Mouse (Mus musculus) liver, embryonic 16.5 days (tissue): ENCODE measurements around the gene Sv2b. TPM values are rescaled to one million over a fixed set of nuclear protein-coding genes. Genes with fewer than 3 reads are reported as not detected.
A peak's percentile ranks its signal among the peaks of the same experiment; 100 is the strongest.
"Not testable (repeated sequence)": the region's sequence is repeated elsewhere in the genome, so short reads cannot be mapped to it uniquely, and the experiment has no call there.

Experiments
- ATAC-seq: fragments of 200-750 bp; cut with Nextera tagmentation; 2 replicates; pipeline ENCODE4 v1.8.0; 2017; ENCODE audit warnings: low read depth, mild to moderate bottlenecking, moderate number of reproducible peaks, moderate library complexity
- H3K27ac ChIP-seq: fragments of 300-500 bp; sonication (generic); 2 replicates; pipeline ENCODE4 v1.5.1; 2014; ENCODE audit warnings: mild to moderate bottlenecking, low read length
- H3K27me3 ChIP-seq: fragments of 300-500 bp; sonication (generic); 2 replicates; pipeline ENCODE4 v1.6.1; 2014; ENCODE audit warnings: low read depth, low read length, mixed read lengths; ENCODE audit not compliant: control insufficient read depth, insufficient read depth
- H3K36me3 ChIP-seq: fragments of 300-500 bp; sonication (generic); 2 replicates; pipeline ENCODE4 v1.6.1; 2014; ENCODE audit warnings: mild to moderate bottlenecking; ENCODE audit not compliant: control insufficient read depth, insufficient read depth
- H3K4me1 ChIP-seq: fragments of 300-500 bp; sonication (generic); 2 replicates; pipeline ENCODE4 v1.6.1; 2014; ENCODE audit warnings: low read depth, low read length, mixed read lengths; ENCODE audit not compliant: control insufficient read depth
- H3K4me2 ChIP-seq: fragments of 300-500 bp; sonication (generic); 2 replicates; pipeline ENCODE4 v1.6.1; 2014; ENCODE audit warnings: low read depth, low read length, mixed read lengths
- H3K4me3 ChIP-seq: fragments of 300-500 bp; sonication (generic); 2 replicates; pipeline ENCODE4 v1.5.1; 2014; ENCODE audit warnings: low read depth, mild to moderate bottlenecking, low read length
- H3K9ac ChIP-seq: fragments of 300-500 bp; sonication (generic); 2 replicates; pipeline ENCODE4 v1.6.1; 2014; ENCODE audit warnings: low read depth, low read length
- H3K9me3 ChIP-seq: fragments of 300-500 bp; sonication (generic); replicated peaks from 2 replicates; pipeline ENCODE4 v1.6.1; 2016; ENCODE audit warnings: low read length; ENCODE audit not compliant: control insufficient read depth
- WGBS: fragments of 180-500 bp; shearing (Covaris S2); extraction: QIAGEN DNeasy Blood & Tissue Kit; methylation state at CpG from one replicate; pipeline ENCODE4 v1.1.7; 2014; ENCODE audit not compliant: insufficient replicate concordance; 5-methylcytosine and 5-hydroxymethylcytosine counted together
- polyA plus RNA-seq: library from polyadenylated mRNA; unstranded; fragments of >200 nt; fragmentation: Nextera tagmentation; extraction: Ambion mirVana; gene quantifications from 2 replicates; pipeline ENCODE4 v1.2.1, GENCODE M21; 2015

Gene Sv2b
- polyA plus RNA-seq, 1 experiment from 2014 or later: 0.02 TPM

- 60% methylated on average over 1 of the region's 1 CpGs for WGBS
- no peak overlapping the region for H3K4me2 ChIP-seq
- no peaks in the 10 kb centered on the region for H3K4me1 ChIP-seq
- no peaks in the 10 kb centered on the region for H3K27me3 ChIP-seq
- H3K36me3 ChIP-seq: no peaks in the 10 kb centered on the region
- no peak overlapping the region for H3K9ac ChIP-seq
- no peak overlapping the region for H3K27ac ChIP-seq
- ATAC-seq: no peak
- no peak overlapping the region for H3K4me3 ChIP-seq
- H3K9me3 ChIP-seq: no peaks in the 10 kb centered on the region
These were observed 16.2 kb upstream of the Sv2b start for GRCm38 (mm10) chr7:75325273-75325672.

DNA sequence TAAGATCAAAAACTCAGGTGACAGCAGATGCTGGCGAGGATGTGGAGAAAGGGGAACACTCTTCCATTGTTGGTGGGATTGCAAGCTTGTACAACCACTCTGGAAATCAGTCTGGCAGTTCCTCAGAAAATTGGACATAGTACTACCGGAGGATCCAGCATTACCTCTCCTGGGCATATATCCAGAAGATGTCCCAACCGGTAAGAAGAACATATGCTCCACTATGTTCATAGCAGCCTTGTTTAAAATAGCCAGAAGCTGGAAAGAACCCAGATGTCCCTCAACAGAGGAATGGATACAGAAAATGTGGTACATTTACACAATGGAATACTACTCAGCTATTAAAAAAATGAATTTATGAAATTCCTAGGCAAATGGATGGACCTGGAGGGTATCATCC lies 13.7 kb upstream of the Sv2b start:
- not testable (repeated sequence) for H3K27ac ChIP-seq, H3K36me3 ChIP-seq, ATAC-seq, H3K4me1 ChIP-seq, H3K4me3 ChIP-seq, H3K27me3 ChIP-seq, H3K9ac ChIP-seq, H3K9me3 ChIP-seq, H3K4me2 ChIP-seq
- WGBS: 76% methylated on average over 3 of the region's 3 CpGs

- Histone ChIP-seq H3K27ac (no peak overlapping the region), H3K9ac (no peak overlapping the region), H3K4me2 (no peak overlapping the region), H3K9me3 (no peaks in the 10 kb centered on the region), H3K4me1 (no peaks in the 10 kb centered on the region), H3K4me3 (no peak overlapping the region), H3K36me3 (no peaks in the 10 kb centered on the region), H3K27me3 (no peaks in the 10 kb centered on the region)
- ATAC-seq: no peak
These were observed 10.9 kb upstream of the Sv2b start for GRCm38 (mm10) chr7:75320009-75320408.

DNA sequence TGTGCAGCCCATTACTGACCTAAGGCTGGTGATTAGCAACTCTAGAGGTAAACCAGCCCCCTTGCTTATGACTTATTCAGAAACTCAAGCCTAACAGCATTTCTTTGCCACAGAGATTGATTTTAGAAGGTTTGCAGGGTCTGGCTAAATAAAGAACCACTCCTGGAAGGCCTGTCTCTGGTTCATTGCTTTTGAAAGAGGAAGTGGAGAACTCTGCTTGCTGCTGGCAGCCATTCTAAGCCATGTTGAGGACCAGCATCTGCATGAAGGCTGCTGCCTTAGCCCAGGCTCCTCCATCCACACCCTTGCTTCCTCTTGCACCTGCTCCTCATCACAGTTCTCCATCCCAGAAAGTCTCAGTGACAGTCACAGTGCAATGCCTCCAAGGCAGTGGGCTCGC lies 9.3 kb upstream of the Sv2b start:
- Histone ChIP-seq H3K27me3 (no peaks in the 10 kb centered on the region), H3K27ac (no peak overlapping the region), H3K4me1 (no peaks in the 10 kb centered on the region), H3K4me2 (no peak overlapping the region), H3K4me3 (no peak overlapping the region), H3K36me3 (no peaks in the 10 kb centered on the region), H3K9ac (no peak overlapping the region), H3K9me3 (no peaks in the 10 kb centered on the region)
- no peak for ATAC-seq
- WGBS: 55% methylated on average over 1 of the region's 1 CpGs

GRCm38 (mm10) chr7:75314873-75315272 lies 5.8 kb upstream of the Sv2b start:
- Histone ChIP-seq H3K36me3 (no peaks in the 10 kb centered on the region), H3K27me3 (no peaks in the 10 kb centered on the region; the same call in 1 of the 2 replicates), H3K9ac (no peak overlapping the region), H3K4me2 (no peak overlapping the region), H3K4me3 (no peak overlapping the region), H3K27ac (no peak overlapping the region), H3K9me3 (no peaks in the 10 kb centered on the region), H3K4me1 (no peaks in the 10 kb centered on the region)
- no peak for ATAC-seq
- 58% methylated on average over 5 of the region's 5 CpGs for WGBS

DNA sequence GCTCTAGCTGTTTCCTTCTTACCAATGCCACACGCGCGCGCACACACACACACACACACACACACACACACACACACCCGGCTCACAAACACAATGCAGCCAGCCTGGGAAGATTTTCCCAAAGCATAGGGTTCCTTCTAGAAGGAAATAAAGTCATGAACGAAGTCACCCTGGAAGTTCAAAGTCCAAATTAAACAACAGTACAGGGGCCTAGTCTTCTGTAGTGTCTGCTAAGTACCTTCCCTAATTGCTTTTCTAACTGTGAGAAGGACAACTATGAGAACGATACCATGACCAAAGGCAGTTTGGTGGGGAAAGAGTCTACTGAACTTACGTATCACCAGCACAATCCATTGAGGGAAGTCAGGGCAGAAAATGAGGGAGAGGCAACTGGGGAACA lies 508 bp upstream of the Sv2b start:
- Histone ChIP-seq H3K27me3 (peaks cover 22% of the 10 kb centered on the region), H3K36me3 (no peaks in the 10 kb centered on the region), H3K9me3 (no peaks in the 10 kb centered on the region), H3K9ac (no peak overlapping the region), H3K4me2 (no peak overlapping the region), H3K27ac (no peak overlapping the region), H3K4me1 (no peaks in the 10 kb centered on the region), H3K4me3 (no peak overlapping the region)
- WGBS: 63% methylated on average over 8 of the region's 8 CpGs
- no peak for ATAC-seq

DNA sequence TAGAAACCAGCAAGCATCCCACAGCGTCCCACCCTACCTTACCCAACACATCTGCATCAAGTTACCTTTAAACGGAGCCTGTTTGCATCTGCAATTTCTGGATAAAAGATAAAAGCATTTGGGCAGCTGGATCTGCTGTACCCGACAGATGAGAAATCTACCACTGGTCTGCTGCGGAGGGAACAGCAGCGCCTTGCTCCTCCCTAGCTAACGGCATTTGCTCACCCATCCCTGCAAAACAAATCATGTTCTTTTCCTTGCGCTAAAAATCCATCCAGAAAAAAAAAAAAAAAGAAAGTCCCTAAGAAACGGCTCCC lies 964 bp downstream of the Sv2b start:
- no peak overlapping the region for H3K4me3 ChIP-seq
- no peak for ATAC-seq
- peak overlapping the region; percentile 32; the same call in 1 of the 2 replicates for H3K4me2 ChIP-seq

DNA sequence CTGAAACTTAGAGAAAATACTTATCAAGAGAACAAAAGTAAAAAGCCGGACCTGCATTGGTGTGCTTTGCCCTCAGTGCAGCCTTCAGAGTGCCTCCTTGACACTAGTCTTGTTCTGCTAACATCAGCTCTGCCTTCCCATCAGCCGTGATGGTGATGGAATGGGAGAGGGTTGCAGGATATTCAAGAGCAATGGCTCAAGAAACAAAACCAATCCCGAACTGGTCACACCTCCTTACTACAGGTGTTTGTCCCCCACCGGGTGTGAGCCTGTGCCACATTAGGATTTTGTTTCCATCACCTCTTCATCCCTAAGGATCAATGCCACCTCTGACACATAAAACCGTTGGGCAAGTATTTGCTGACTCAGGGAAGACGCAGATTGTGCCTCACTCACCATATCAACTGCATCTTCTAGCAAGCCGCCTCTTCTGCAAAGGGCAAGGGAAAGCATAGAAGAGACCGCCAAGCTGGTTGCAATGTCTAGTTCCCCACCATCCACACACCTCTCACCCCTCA lies 1.4 kb downstream of the Sv2b start:
- Histone ChIP-seq H3K9ac (no peak overlapping the region), H3K36me3 (no peaks in the 10 kb centered on the region), H3K27me3 (peaks cover 22% of the 10 kb centered on the region), H3K4me2 (no peak overlapping the region), H3K27ac (no peak overlapping the region), H3K4me3 (no peak overlapping the region), H3K9me3 (no peaks in the 10 kb centered on the region), H3K4me1 (no peaks in the 10 kb centered on the region)
- 41% methylated on average over 8 of the region's 8 CpGs for WGBS
- ATAC-seq: no peak

More for the DNA sequence above, 964 bp downstream of the Sv2b start:
- Histone ChIP-seq H3K27me3 (peaks cover 22% of the 10 kb centered on the region), H3K36me3 (no peaks in the 10 kb centered on the region), H3K9me3 (no peaks in the 10 kb centered on the region), H3K27ac (no peak overlapping the region), H3K4me1 (no peaks in the 10 kb centered on the region), H3K9ac (no peak overlapping the region)
- 11% methylated on average over 8 of the region's 8 CpGs for WGBS

DNA sequence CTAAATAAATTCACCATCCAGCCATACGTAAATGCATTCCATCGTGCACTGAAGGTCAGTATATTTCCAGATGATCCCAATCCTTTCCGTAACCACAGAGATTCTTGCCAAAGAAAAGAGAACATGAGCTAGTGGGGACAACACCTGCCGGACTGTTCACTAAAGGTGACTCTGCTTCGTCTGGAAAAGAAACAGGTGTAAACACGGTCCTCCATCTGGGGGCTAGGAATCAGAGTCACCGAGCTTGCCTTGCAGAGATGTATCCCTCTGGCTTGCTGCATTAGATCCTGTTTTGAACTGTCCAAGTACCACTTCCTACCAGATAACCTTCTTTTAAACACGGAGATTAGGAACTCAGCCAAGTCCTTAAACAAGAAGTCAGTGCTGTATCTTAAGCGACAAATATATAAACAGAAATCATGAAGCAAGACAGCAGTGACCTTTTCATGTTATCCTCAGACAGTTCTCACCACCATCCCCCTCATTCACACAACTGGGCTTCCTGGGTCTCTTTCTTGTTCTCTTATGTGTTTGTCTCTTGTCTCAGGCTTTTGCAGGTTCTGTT lies 3.1 kb downstream of the Sv2b start:
- Histone ChIP-seq H3K27me3 (peaks cover 22% of the 10 kb centered on the region), H3K36me3 (no peaks in the 10 kb centered on the region), H3K9me3 (no peaks in the 10 kb centered on the region), H3K4me3 (no peak overlapping the region), H3K27ac (no peak overlapping the region), H3K4me2 (no peak overlapping the region), H3K9ac (no peak overlapping the region), H3K4me1 (no peaks in the 10 kb centered on the region)
- ATAC-seq: no peak
- WGBS: 59% methylated on average over 9 of the region's 9 CpGs
